ENCODE assay signal across 8 mouse cellular contexts in genomic region chr1:127487161-127487560, GRCm38 (mm10).
DNase-seq lines count a peak whose midpoint lies in the region; ATAC-seq lines count a peak whose summit lies in the region.

No protein-coding gene starts in this region.

- intact Hi-C loops in gastrocnemius, postnatal 14 days (cut with DNase I; ENCODE audit: low total_unique reads): no loop called here

- no peak for ATAC-seq in granulocyte monocyte progenitor cell, adult 5-6 weeks (replicated peaks; ENCODE audit: poor library complexity, severe bottlenecking)

- peak; percentile 25 for DNase-seq in gastrocnemius, postnatal 14 days
- no peak for DNase-seq in gastrocnemius, postnatal 4 days (ENCODE audit: low spot score in 2 of 2)
- DNase-seq in ovary, postnatal 14 days (ENCODE audit: low spot score): peak; percentile 22
- no peak for DNase-seq in ovary, postnatal 10 days (ENCODE audit: low spot score)
- peak; percentile 30 for DNase-seq in T-cell, adult 2 months (ENCODE audit: low spot score)
- peak; percentile 61 for DNase-seq in induced T-regulatory cell, adult 2 months (ENCODE audit: low read depth)
- DNase-seq in right cerebral cortex, postnatal 4 days: peak; percentile 63

Comparison
In these comparisons a context has a peak if more than half of its experiments do, and no peak if none do; other contexts are left out.
1. DNase-seq: peak in gastrocnemius, postnatal 14 days (single experiment), ovary, postnatal 14 days (single experiment), T-cell, adult 2 months (single experiment), induced T-regulatory cell, adult 2 months (single experiment) and right cerebral cortex, postnatal 4 days (single experiment); none in gastrocnemius, postnatal 4 days (0 of 2) and ovary, postnatal 10 days (single experiment).